Mouse (Mus musculus) yolk sac, embryonic 10.5 days (tissue): ENCODE results near the gene Pdzk1ip1.

Experiments used
- DNase-seq: peaks from one replicate; pipeline ENCODE4 v3.0.0-alpha.2; 2017; ENCODE audit warnings: low spot score

The Pdzk1ip1 gene

GRCm38 (mm10) chr4:115088611-115089338 is at the start of gene Pdzk1ip1:
Gene Pdzk1ip1, plus strand, starts transcription at chr4:115088708.
- DNase-seq: peak; percentile 34

- DNase-seq: no peak
These were observed 42.9 kb upstream of the Pdzk1ip1 start for GRCm38 (mm10) chr4:115045621-115046020.

- peak; percentile 52 for DNase-seq
These were observed 40.8 kb upstream of the Pdzk1ip1 start for GRCm38 (mm10) chr4:115047750-115048149.

GRCm38 (mm10) chr4:115048190-115048589 is 40.3 kb upstream of the Pdzk1ip1 start:
- DNase-seq: no peak

- DNase-seq: no peak
These were observed 37.3 kb upstream of the Pdzk1ip1 start for GRCm38 (mm10) chr4:115051245-115051644.

- peak; percentile 66 for DNase-seq
These were observed 36.0 kb upstream of the Pdzk1ip1 start for GRCm38 (mm10) chr4:115052343-115053005.

- no peak for DNase-seq
These were observed 33.5 kb upstream of the Pdzk1ip1 start for GRCm38 (mm10) chr4:115055044-115055443.

GRCm38 (mm10) chr4:115055691-115056090 is 32.8 kb upstream of the Pdzk1ip1 start:
- no peak for DNase-seq

GRCm38 (mm10) chr4:115056371-115056920 is 32.1 kb upstream of the Pdzk1ip1 start, which contains the start of gene Tal1:
Gene Tal1, plus strand, starts transcription at chr4:115056426.
- DNase-seq: peak; percentile 55

GRCm38 (mm10) chr4:115056921-115057673 is 31.4 kb upstream of the Pdzk1ip1 start:
- DNase-seq: peak; percentile 63

GRCm38 (mm10) chr4:115057674-115058316 is 30.7 kb upstream of the Pdzk1ip1 start:
- DNase-seq: no peak

- no peak for DNase-seq
These were observed 30.2 kb upstream of the Pdzk1ip1 start for GRCm38 (mm10) chr4:115058317-115058761.

GRCm38 (mm10) chr4:115058871-115059590 is 29.5 kb upstream of the Pdzk1ip1 start:
- DNase-seq: no peak

GRCm38 (mm10) chr4:115059871-115060270 is 28.6 kb upstream of the Pdzk1ip1 start:
- no peak for DNase-seq

GRCm38 (mm10) chr4:115060753-115061152 is 27.8 kb upstream of the Pdzk1ip1 start:
- no peak for DNase-seq

- DNase-seq: no peak
These were observed 26.0 kb upstream of the Pdzk1ip1 start for GRCm38 (mm10) chr4:115062540-115062874.

- DNase-seq: no peak
These were observed 25.5 kb upstream of the Pdzk1ip1 start for GRCm38 (mm10) chr4:115062875-115063517.

- DNase-seq: no peak
These were observed 24.8 kb upstream of the Pdzk1ip1 start for GRCm38 (mm10) chr4:115063518-115064239.

- no peak for DNase-seq
These were observed 16.8 kb upstream of the Pdzk1ip1 start for GRCm38 (mm10) chr4:115071668-115072067.

- DNase-seq: no peak
These were observed 13.7 kb upstream of the Pdzk1ip1 start for GRCm38 (mm10) chr4:115074789-115075188.
